Mouse (Mus musculus) ES-CJ7 (cell line): ENCODE measurements around the gene Fbxl5.

ENCODE experiments used
- DNase-seq: peaks from one replicate; pipeline ENCODE4 v3.0.0; 2011; ENCODE audit warnings: low read depth, low spot score

Gene Fbxl5

DNA sequence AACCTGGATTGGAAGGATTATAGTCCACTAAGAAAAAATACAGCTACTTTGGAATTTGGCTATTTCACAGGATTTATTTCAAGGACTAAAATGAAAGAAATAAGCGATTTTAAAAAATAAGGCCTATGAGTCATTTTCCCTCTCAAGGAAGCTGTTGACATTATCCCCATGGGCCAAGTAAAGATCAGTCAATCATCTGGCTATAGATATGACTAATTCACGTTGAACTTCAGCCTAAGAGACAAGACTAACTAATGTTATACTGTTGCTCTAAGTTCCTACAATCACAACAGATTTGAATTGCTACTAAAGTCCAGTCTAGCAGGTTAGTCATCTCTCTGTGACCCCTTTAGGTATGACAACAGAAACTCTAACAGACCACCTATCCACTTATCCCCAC lies 37.4 kb downstream of the Fbxl5 start:
- DNase-seq = no peak

DNA sequence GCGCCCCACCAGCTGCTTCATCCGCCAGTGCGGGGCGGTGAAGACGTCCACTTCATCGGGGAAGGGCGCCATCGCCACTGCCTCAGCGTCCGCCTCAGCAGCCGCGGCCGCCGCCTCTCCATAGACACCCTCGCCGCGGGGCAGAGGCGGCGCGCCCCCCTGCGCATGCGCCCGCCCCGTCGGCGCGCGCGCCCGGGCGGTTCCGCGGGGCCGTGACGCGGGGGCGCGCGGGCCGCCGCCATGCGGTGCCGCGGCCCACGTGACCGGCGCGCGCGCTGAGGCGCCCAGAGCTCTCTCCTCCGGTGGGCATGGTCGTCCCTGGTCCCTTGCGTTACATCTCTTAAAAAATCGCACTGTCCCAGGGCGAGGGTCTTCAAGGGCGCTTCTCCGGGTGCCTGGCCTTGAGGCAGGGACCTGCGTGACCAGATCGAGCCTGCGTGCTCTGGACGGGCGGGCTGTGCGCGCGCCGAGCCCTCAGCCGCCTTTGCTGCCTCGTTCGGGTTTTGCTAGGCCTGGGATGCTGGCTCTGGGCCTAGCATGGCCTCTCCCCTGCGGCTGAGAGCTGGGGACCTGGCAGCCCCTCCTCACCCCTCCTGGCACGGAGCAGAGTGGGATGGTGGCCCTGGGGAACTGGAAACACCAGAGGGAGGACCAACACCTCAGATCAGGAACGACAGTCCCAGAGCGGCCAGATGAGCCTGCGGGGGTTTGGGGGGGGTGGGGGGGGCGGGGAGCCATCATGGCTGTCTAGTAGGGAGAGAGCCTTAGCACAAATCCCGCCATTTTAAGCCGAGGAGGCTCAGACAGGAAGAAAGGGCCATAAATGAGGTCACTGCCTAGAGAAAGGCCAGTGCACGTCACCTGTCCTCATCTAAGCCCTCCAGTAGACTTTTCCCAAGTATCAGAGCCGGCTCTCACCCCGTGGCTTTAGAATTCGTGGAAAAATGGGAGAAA lies 39.2 kb downstream of the Fbxl5 start:
- DNase-seq = peak; percentile 65

DNA sequence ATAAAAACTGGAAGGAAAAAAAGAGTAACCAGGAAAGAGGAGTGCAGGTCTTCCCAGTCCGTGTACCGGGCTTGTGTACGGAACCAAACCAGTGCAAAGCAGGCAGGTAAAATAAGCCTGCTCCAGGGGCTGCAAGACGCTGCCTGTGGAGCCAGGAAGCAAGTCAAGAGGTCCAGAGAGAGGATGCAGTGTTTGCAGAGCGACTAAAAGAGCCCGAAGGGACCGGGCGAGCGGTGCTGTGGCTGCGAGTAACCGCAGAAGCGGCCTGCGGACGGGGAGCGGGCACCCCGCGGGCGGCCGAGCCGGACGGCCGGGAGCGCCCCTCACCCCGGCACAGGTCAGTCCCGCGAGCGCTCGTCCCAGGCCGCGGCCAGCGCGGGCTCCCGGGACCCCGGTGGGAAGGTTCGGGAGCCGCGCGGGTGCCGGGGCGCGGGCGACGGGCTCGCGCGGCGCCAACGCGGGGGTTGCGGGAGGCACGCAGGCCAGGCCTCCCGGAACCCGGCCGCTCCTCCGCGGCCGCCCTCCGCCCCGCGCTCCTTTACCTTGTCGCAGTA lies 39.9 kb downstream of the Fbxl5 start:
- peak; percentile 45 for DNase-seq

DNA sequence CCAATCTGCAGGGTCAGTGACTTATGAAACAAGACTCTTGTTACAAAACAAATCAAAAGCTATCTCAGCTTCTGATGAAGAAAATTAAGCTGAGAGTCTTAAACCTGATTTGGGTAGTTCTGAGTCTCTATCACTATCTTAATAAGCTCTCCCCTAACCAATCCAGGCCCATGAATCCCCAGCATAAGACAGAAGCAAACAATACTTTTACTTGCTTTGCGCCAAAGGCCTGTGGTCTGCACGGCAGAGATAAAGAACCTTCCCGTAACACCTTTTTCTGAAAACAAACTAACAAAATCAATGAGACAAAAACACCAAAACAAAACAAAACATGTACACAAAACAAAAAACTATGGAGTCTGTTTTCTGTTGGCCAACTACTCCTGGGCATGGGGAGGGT lies 42.9 kb downstream of the Fbxl5 start:
- DNase-seq = no peak

DNA sequence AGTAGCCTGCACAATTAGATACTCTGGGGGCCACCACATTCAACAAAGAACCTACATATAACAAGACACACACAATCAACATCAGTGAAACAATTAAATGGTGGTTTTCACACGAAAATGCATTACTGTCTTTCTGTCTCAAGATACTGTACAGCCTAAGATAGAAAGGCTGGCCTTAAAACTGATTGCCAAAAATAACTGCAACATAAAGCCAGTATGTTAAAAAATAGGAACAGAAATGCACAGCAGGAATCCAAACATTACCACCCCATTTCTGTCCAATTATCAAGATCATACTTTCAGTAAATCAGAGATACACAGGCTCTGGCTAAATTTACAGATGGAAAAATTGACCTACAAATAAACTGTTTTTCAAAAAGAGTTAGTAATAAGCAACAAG lies 44.4 kb downstream of the Fbxl5 start:
- no peak for DNase-seq

DNA sequence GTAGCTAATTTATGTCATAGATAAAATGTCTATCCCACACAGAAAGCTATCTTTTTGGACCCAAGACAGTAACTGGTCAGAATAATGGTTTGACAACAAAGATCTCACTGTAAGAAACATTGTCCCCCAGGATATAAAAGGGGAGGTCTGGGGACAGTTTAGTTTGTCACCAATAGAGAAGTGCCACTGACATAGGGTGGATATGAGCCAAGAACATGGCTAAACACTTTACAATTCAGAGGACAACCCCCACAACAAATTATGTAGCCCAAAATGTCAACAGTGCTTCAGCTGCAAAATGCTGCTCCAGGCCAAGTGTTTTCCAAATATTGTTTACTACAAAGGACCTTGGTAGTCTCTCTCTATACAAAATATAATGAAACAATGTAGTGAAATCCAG lies 45.0 kb downstream of the Fbxl5 start:
- DNase-seq = no peak

DNA sequence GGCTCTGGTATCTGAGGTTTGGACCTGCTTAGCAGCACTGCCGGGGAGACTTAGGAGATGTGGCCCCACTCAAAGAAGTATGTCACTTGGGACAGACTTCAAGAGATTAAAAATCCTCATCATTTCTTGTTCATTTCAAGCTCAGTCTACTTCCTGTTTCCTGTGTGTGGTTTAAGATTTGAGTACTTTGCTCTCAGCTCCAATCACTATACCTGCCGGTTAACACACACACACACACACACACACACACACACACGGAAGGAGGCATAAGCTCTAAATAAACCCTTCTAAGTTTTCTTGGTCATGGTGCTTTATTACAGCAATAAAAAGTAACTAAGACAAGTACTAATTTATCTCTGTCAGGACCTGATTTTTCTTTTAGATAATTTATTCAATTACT lies 49.9 kb downstream of the Fbxl5 start:
- DNase-seq = no peak

DNA sequence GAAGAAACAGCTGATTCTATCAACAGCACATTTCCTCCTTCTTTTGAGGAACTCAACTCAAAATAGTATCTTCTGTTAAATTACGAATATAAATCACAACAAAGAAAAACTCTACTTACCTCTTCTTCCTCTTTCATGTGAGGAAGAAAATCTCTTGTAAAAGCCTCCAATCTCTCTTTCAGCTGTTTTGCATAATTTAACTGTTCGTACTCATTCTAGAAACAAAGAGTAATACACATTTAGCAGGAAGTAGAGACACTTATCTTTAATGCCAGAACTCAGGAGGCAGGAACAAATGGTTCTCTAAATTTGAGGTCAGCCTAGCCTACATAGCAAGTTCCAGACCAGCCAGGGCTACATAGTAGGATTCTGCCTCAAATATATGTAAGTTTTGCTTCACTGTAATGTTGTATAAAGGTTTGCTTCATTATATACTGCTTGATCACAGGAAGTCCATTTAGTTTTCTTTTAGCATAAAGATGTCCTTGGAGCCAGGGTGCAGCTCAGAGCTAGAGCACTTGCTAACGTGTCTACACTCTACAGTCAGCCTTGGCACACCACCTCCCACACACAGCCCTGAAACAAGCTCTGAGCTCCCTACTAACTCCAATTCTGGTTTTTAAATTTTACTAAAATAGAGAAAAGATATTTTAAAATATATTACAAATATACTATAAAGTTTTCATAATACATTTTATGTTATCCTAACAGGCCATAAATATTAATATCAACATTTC lies 50.7 kb downstream of the Fbxl5 start:
- no peak for DNase-seq

DNA sequence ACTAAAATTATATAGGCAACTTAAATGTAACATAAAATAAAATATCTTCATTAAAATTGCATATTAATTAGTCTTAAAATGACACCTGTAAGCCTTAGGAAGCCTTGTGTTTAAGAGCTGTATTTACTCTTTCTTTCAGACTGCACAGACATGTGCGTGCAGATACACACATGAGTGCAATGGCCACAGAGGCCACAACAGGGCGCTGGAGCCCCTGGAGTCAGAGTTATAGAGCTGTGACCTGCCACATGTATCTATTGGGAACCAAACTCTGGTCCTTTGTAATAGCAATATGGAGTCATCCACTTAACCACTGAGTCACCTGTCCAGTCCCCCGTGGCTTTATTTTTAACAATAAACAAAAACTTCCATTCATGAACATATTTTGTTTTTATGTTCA lies 72.3 kb downstream of the Fbxl5 start:
- DNase-seq = peak; percentile 40

DNA sequence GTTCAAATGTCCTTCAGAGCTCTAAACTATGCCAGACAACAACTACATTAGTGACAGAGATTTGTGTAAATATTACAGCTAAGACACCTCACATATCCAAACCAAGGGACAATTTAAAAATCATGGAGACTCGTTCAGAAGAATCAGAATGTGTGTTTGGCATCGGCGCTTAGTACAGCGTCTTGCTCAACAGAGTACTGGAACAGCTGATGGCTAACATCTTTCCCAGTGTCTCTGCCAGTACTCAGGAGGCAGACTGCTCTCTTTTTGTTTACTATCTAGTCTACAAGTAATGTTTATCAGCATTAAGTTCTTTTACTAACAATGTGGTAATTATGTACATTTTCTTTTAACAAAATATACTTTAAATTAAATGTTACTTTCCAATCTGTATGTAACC lies 73.4 kb downstream of the Fbxl5 start:
- no peak for DNase-seq

DNA sequence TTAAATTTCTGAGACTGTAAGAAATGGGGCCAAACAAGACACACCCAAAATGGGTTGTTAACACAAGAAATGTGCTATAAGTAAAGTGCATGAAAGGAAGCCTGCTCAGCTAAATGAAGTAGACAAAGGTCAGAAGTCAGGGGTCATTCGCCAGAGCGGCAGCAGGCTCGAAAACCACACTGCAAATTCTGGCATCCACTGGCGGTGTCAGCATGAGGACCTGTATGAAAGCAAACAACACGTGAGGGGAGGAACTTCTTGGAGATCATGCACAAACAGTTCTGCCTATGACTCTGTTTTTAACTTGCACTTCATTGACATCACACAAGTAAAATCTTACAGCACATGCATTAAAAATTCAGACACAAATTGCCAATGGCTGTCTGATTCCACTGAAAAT lies 76.3 kb downstream of the Fbxl5 start:
- DNase-seq = no peak

DNA sequence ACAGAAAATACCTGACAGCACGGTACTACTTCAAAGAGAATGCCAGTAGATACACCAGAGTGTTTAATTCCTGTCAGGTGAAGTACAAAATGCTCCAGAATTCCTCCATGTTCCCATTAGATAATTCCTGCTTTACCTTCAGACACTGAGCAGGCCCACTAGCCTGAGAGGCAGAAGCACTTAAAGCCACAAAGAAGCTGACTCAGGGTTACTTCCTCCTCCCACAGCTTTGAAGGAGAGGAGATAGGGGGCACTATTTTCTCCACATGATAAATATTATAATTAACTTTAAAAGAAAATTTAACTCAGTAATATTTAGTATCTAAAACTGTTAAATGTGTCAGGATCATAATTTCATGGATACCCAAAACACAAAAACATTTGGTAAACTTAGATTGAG lies 77.3 kb downstream of the Fbxl5 start:
- DNase-seq = no peak

DNA sequence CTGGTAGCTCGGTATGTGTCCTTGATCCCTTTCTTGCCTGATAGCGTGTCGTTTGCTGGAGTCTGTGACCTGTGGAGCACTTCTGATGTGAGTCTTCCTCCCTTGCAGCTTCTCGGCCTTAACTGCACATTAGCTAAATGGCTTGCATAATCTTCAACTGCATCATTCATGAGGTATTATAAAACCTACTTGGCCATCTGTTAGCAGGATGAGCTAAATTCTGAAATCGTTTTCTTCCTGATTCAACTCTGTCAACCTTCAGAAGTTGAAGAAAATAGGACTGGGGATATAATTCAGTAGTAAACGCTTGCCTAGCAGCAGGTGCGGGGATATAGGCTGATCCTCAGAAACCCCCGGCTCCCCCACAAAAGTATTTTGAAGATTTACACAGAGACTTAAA lies 89.1 kb downstream of the Fbxl5 start:
- DNase-seq = no peak

DNA sequence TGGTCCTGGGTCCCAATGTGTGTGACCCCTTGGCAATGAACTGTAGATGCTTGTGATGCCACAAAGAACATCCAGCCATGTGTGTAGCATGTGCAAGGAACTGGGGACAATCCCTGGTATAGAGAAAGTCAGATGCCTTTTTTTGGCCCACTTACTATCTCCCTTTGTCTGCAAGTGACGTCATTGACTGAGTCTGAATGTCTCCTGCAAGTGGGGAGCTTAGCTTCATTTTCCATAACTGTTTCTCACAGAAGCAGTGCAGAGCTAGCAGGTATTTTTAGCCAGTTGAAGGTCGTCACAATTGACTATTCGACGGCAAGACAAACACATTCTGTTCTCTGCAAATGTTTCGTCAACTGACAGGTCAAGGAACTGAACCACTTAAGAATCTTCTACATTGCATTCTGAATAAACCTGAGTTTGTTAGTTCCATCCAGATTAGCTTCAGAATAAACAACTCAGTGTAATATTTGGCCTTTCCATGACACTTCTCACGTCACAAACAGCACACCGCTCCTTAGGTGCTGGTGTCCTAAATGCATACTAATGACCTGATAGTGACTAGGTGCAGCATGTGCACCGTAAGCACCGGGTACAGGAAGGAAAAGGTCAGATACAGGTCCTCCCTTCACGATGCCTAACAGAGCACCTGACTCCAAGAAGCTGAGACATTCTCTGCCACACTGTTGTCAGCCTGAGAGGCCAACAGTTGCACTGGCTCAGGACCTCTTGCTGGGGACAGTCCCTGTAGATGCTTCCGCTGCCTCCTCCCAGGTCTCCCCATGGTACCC lies 92.9 kb downstream of the Fbxl5 start:
- no peak for DNase-seq

DNA sequence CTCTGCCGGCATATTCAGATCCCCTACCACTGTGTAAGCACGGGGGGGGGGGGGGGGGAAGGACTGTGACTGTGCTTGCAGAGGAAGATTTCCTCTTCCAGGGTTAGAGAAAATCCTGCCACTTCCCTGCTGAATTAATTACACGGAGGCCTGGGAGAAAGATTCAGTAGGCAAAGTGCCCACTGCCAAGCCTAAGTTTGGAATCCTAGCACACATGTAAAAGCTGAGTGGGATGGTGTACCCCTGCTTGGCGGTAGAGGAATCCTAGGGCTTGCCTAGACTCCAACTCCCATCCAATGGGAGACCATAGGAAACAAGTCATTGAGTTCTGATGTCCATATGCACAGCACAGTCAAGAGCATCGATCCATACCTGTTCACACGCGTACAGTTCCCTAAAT lies 97.6 kb downstream of the Fbxl5 start:
- no peak for DNase-seq

DNA sequence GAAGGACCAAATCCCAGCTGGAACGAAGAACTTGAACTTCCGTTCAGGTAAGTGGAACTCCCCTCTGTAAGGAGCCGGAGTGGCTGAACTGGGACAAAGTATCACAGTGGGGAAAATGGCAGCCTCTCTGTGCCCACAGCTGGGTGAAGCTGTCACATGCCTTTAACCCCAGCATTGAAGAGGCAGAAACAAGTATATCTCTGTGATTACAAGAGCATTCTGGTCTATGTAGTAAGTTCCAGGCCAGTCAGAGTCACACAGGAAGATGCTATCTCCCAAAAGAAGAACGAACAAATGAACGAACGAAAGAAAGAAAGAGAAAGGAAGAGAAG lies 99.0 kb downstream of the Fbxl5 start:
- DNase-seq = no peak

DNA sequence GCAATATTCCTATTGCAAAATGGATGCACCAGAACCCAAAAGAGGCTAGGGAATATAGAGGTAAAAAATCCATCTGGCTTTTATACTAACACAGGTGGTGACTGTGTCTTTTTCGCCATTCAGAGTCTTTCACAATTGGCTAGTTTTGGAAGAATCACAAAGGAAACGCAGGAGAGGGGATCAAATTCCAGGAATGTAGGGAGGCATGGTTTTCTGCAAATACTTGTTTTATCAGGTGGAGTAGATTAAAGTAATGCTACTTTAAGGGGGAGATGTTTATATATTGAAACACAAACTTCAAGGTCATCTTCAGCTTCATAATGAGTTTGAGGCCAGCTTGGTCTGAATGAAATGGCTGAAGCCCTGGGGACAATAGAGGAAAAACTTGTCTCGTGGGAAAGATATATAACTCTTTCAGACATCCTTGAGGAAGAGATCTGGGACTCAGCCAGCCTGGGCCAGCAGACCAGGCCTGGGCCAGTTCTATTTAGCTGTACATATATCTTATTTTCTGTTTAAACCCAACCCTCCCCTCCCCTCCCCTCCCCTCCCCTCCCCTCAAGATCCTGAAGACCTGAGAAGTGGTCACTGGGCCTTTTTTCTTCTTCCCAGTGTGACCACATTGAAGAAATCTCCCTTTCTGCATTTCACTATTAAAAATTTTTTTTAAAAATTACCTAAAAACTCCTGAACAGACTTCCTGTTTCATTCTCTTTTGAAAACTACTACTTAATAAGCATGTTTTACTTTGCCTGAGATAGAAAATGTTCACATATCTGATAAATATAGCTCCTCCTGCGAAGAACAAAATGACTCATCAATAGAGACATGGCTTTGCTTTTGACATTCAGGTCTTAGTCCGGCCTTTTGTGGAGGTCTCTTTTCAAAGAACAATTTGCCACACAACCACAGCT lies 99.6 kb downstream of the Fbxl5 start:
- no peak for DNase-seq

DNA sequence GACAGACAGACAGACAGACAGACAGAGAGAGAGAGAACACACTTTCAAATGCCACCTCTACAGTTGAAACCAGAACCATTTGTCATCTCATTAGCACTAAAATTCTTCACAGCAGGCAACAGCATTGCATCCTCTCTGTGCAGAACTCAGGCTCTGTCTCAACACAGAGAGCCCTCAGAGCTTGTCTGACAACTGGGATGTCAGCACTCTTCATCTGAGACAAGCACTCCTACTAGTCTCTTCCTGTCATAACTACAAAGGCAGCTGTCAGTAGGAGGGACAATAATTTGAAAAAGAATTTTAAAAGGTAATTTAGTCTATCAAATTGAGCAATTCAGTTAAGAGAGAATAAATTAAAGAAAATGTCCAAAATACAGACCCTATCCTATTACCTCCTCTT lies 122.2 kb downstream of the Fbxl5 start:
- DNase-seq = no peak

DNA sequence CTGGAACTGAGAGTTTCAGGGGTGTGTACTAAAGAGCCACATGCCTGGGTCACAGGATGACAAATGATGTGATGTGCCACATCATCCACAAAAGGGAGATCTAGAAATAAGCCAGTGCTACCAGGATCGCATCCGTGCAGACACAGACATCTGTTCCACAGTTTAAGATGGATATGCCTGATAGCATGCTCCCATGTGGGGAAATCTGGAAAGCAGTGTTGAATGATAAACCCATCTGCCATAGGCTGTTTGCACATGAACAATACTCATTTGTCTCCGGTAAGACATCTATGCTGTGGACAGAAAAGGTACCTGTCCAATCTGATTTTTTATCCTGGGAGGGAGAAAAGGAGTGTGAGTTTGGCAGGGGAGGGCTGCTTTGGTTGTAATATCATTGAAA lies 124.3 kb downstream of the Fbxl5 start:
- no peak for DNase-seq
